Mouse (Mus musculus): ENCODE results near the gene Hist1h3c. TPM values are rescaled to one million over a fixed set of nuclear protein-coding genes. Genes with fewer than 3 reads are reported as not detected.
A peak's percentile ranks its signal among the peaks of the same experiment; 100 is the strongest.
"Not testable (repeated sequence)": the region's sequence is repeated elsewhere in the genome, so short reads cannot be mapped to it uniquely, and the experiment has no call there.

Hist1h3c gene
- polyA plus RNA-seq, 1 experiment = 2.9 TPM

- Histone ChIP-seq H3K4me1 (ENCODE audit: control insufficient read depth, insufficient read depth, low read length) (peaks cover 2% of the 10 kb centered on the region), H3K4me3 (replicated peaks; ENCODE audit: extremely low read depth, low read depth, low read length) (no peak overlapping the region)
- DNase-seq = no peak
- TF ChIP-seq POLR2A (IDR thresholded peaks at IDR 0.05; ENCODE audit: borderline replicate concordance, extremely low read depth, low read depth, low read length) = no peak
- 86% methylated on average over 3 of the region's 3 CpGs for WGBS
These were observed 13.9 kb upstream of the Hist1h3c start for GRCm38 (mm10) chr13:23759251-23759771.

DNA sequence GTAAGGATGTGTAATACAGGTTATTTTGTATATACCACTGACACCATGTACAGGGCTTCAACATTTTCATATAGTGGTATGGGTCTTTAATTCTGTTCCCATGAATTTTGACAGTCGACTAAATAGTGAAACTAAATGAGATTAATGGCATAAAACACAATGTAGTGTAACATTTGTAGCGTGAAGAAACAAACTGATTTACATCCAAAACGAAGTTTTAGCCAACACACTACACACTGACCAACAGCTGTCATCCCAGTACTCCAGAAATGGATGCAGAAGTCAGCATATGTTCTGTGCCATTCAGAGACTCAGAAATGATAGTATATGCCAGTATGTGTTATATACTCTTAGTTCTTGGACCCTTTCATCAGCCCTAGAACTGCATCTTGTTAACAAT lies 12.5 kb upstream of the Hist1h3c start:
- Histone ChIP-seq H3K4me1 (ENCODE audit: control insufficient read depth, insufficient read depth, low read length) (peaks cover 2% of the 10 kb centered on the region), H3K4me3 (replicated peaks; ENCODE audit: extremely low read depth, low read depth, low read length) (no peak overlapping the region)
- TF ChIP-seq POLR2A (IDR thresholded peaks at IDR 0.05; ENCODE audit: borderline replicate concordance, extremely low read depth, low read depth, low read length) (no peak), CTCF (IDR thresholded peaks at IDR 0.05; ENCODE audit: insufficient read depth, low read length) (no peak)
- WGBS = 40% methylated on average over 3 of the region's 3 CpGs
- no peak for DNase-seq

GRCm38 (mm10) chr13:23757211-23757773 lies 11.9 kb upstream of the Hist1h3c start:
- Histone ChIP-seq H3K4me1 (ENCODE audit: control insufficient read depth, insufficient read depth, low read length) (peaks cover 2% of the 10 kb centered on the region), H3K4me3 (replicated peaks; ENCODE audit: extremely low read depth, low read depth, low read length) (peak overlapping the region; percentile 18)
- TF ChIP-seq CTCF (IDR thresholded peaks at IDR 0.05; ENCODE audit: insufficient read depth, low read length) = no peak
- TF ChIP-seq POLR2A (IDR thresholded peaks at IDR 0.05; ENCODE audit: borderline replicate concordance, extremely low read depth, low read depth, low read length) = no peak
- 2% methylated on average over 18 of the region's 23 CpGs for WGBS
- no peak for DNase-seq

DNA sequence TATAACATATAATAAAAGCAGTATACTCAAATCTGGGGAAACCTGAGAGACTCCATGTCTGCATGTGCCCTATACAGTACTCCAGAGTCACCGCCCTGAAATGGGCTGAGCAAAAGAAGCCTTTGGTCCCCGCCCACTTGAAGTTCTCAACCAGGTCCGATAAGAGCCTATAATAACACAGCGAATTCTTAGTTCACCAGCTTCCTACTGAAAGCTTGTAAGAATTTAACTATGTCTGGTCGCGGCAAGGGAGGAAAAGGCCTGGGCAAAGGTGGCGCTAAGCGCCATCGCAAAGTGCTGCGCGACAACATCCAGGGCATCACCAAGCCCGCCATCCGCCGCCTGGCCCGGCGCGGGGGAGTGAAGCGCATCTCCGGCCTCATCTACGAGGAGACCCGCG lies 11.4 kb upstream of the Hist1h3c start, which contains the start of gene Hist1h4b:
Gene Hist1h4b, plus strand, starts transcription at position 224 of the 400 bp plus-strand sequence.
- H3K4me1 ChIP-seq (ENCODE audit: control insufficient read depth, insufficient read depth, low read length) = peaks cover 2% of the 10 kb centered on the region
- TF ChIP-seq POLR2A (IDR thresholded peaks at IDR 0.05; ENCODE audit: borderline replicate concordance, extremely low read depth, low read depth, low read length) (peak; percentile 85; the same call in 1 of the 2 replicates), CTCF (IDR thresholded peaks at IDR 0.05; ENCODE audit: insufficient read depth, low read length) (no peak)
- peak within 1 kb of the TSS; percentile 18 for H3K4me3 ChIP-seq (replicated peaks; ENCODE audit: extremely low read depth, low read depth, low read length)
- DNase-seq = peak; percentile 75
- WGBS = under 1% methylated on average over 20 of the region's 22 CpGs

- no peaks in the 10 kb centered on the region; the same call in none of the 2 replicates for H3K4me1 ChIP-seq (ENCODE audit: control insufficient read depth, insufficient read depth, low read length)
- H3K4me3 ChIP-seq (replicated peaks; ENCODE audit: extremely low read depth, low read depth, low read length) = no peak overlapping the region
- DNase-seq = no peak
- TF ChIP-seq CTCF (IDR thresholded peaks at IDR 0.05; ENCODE audit: insufficient read depth, low read length) = no peak
- no peak for TF ChIP-seq POLR2A (IDR thresholded peaks at IDR 0.05; ENCODE audit: borderline replicate concordance, extremely low read depth, low read depth, low read length)
These were observed 9.6 kb upstream of the Hist1h3c start for GRCm38 (mm10) chr13:23755000-23755399.

- no peak for TF ChIP-seq CTCF (IDR thresholded peaks at IDR 0.05; ENCODE audit: insufficient read depth, low read length)
- no peak for TF ChIP-seq POLR2A (IDR thresholded peaks at IDR 0.05; ENCODE audit: borderline replicate concordance, extremely low read depth, low read depth, low read length)
- H3K4me3 ChIP-seq (replicated peaks; ENCODE audit: extremely low read depth, low read depth, low read length) = no peak overlapping the region
- WGBS = 49% methylated on average over 4 of the region's 4 CpGs
- no peaks in the 10 kb centered on the region; the same call in none of the 2 replicates for H3K4me1 ChIP-seq (ENCODE audit: control insufficient read depth, insufficient read depth, low read length)
- DNase-seq = no peak
These were observed 8.1 kb upstream of the Hist1h3c start for GRCm38 (mm10) chr13:23753314-23754078.

- H3K4me3 ChIP-seq (replicated peaks; ENCODE audit: extremely low read depth, low read depth, low read length) = no peak overlapping the region
- no peaks in the 10 kb centered on the region; the same call in none of the 2 replicates for H3K4me1 ChIP-seq (ENCODE audit: control insufficient read depth, insufficient read depth, low read length)
- TF ChIP-seq CTCF (IDR thresholded peaks at IDR 0.05; ENCODE audit: insufficient read depth, low read length) (no peak), POLR2A (IDR thresholded peaks at IDR 0.05; ENCODE audit: borderline replicate concordance, extremely low read depth, low read depth, low read length) (no peak)
- 15% methylated on average over 6 of the region's 6 CpGs for WGBS
- DNase-seq = no peak
These were observed 7.4 kb upstream of the Hist1h3c start for GRCm38 (mm10) chr13:23752742-23753172.

- peak within 1 kb of the TSS; percentile 16 for H3K4me3 ChIP-seq (replicated peaks; ENCODE audit: extremely low read depth, low read depth, low read length)
- H3K4me1 ChIP-seq (ENCODE audit: control insufficient read depth, insufficient read depth, low read length) = not testable (repeated sequence)
- DNase-seq = peak; percentile 68
- WGBS = 3% methylated on average over 18 of the region's 47 CpGs
These were observed 6.8 kb upstream of the Hist1h3c start, which contains the start of gene Hist1h3b for GRCm38 (mm10) chr13:23752067-23752741. Hist1h3b (plus strand) TSS chr13:23752267.

GRCm38 (mm10) chr13:23751478-23751956 lies 6.1 kb upstream of the Hist1h3c start:
- Histone ChIP-seq H3K4me3 (replicated peaks; ENCODE audit: extremely low read depth, low read depth, low read length) (peak overlapping the region; percentile 16), H3K4me1 (ENCODE audit: control insufficient read depth, insufficient read depth, low read length) (peaks cover 3% of the 10 kb centered on the region; the same call in 1 of the 2 replicates)
- 2% methylated on average over 11 of the region's 11 CpGs for WGBS
- no peak for DNase-seq
- no peak for TF ChIP-seq CTCF (IDR thresholded peaks at IDR 0.05; ENCODE audit: insufficient read depth, low read length)
- no peak for TF ChIP-seq POLR2A (IDR thresholded peaks at IDR 0.05; ENCODE audit: borderline replicate concordance, extremely low read depth, low read depth, low read length)
